ENCODE assay signal across 26 mouse cellular contexts in genomic region chr19:18106236-18106635, GRCm38 (mm10).
DNase-seq lines count a peak whose midpoint lies in the region; ATAC-seq lines count a peak whose summit lies in the region.
"Had no signal": no experiment of that assay in that cellular context is flagged by ENCODE, and none has a peak within 500 bp of the region (broad histone marks: within the 10 kb centered on the region; RNA-seq: fewer than 3 reads in every experiment).

No protein-coding gene starts in this region.

- no peak overlapping the region for H3K4me3 ChIP-seq in liver, embryonic 16.5 days (ENCODE audit: low read depth, low read length)
- H3K4me3 ChIP-seq: embryonic facial prominence, embryonic 10.5 days; embryonic facial prominence, embryonic 13.5 days; erythroblast, embryonic 14.5 days; forebrain, embryonic 12.5 days; forebrain, embryonic 15.5 days; heart, embryonic 13.5 days had no signal

- peak; percentile 7 to 55 for DNase-seq in adrenal gland, adult (ENCODE audit: inconsistent age in 2 of 2, low spot score in 1 of 2)
- DNase-seq in adrenal gland, postnatal 4 days (ENCODE audit: low spot score in 2 of 2): no peak
- DNase-seq in adrenal gland, postnatal 25 days: peak; percentile 6
- no peak for DNase-seq in adrenal gland, adult 8-10 months
- no peak for DNase-seq in liver
- DNase-seq: cerebellum, adult 11-12 months; cerebellum, adult 8-10 months; cerebellum, postnatal 10 days; cerebellum, postnatal 36 days; embryo, embryonic 11 days; gastrocnemius, postnatal 25 days; heart, adult 18-20 months; heart, postnatal 14 days; heart, postnatal 4 days had no signal

- no peak overlapping the region for H3K9ac ChIP-seq in liver, embryonic 16.5 days (ENCODE audit: low read depth, low read length)
- H3K9ac ChIP-seq: embryonic facial prominence, embryonic 13.5 days; forebrain, embryonic 12.5 days; forebrain, embryonic 15.5 days; heart, embryonic 13.5 days; hindbrain, embryonic 14.5 days had no signal

- H3K36me3 ChIP-seq in liver, embryonic 16.5 days (ENCODE audit: control insufficient read depth, insufficient read depth): no peaks in the 10 kb centered on the region
- H3K36me3 ChIP-seq: embryonic facial prominence, embryonic 10.5 days; embryonic facial prominence, embryonic 13.5 days; forebrain, embryonic 12.5 days; forebrain, embryonic 15.5 days; heart, embryonic 13.5 days had no signal

- H3K27ac ChIP-seq in liver, embryonic 16.5 days (ENCODE audit: low read length): no peak overlapping the region
- H3K27ac ChIP-seq: embryonic facial prominence, embryonic 10.5 days; embryonic facial prominence, embryonic 13.5 days; forebrain, embryonic 12.5 days; forebrain, embryonic 15.5 days; heart, embryonic 13.5 days; hindbrain, embryonic 14.5 days; hindbrain, postnatal 0 days had no signal

- no peak overlapping the region for H3K4me2 ChIP-seq in liver, embryonic 16.5 days (ENCODE audit: low read depth, low read length)
- H3K4me2 ChIP-seq: embryonic facial prominence, embryonic 13.5 days; forebrain, embryonic 12.5 days; forebrain, embryonic 15.5 days; heart, embryonic 13.5 days; hindbrain, embryonic 14.5 days had no signal

- 45% methylated on average over 6 of the region's 6 CpGs for WGBS in liver, embryonic 16.5 days (ENCODE audit: insufficient replicate concordance)

- peak; percentile 53; the same call in 1 of the 2 replicates for ATAC-seq in liver, embryonic 16.5 days (ENCODE audit: low read depth)
- ATAC-seq: activated CD4-positive, CD25-positive, alpha-beta regulatory T cell, adult 4 months; forebrain, embryonic 15.5 days; hindbrain, postnatal 0 days; inflammation-experienced regulatory T-cells, adult 6 months; intestine, embryonic 16.5 days had no signal

- H3K27me3 ChIP-seq in liver, embryonic 16.5 days (ENCODE audit: control insufficient read depth, insufficient read depth, low read depth, low read length): no peaks in the 10 kb centered on the region
- H3K27me3 ChIP-seq: embryonic facial prominence, embryonic 13.5 days; forebrain, embryonic 12.5 days; forebrain, embryonic 15.5 days; heart, embryonic 13.5 days had no signal

- no peaks in the 10 kb centered on the region for H3K4me1 ChIP-seq in liver, embryonic 16.5 days (ENCODE audit: control insufficient read depth, low read depth, low read length)
- H3K4me1 ChIP-seq: embryonic facial prominence, embryonic 13.5 days; forebrain, embryonic 15.5 days had no signal

- no peaks in the 10 kb centered on the region for H3K9me3 ChIP-seq in liver, embryonic 16.5 days (replicated peaks; ENCODE audit: control insufficient read depth, low read length)
- H3K9me3 ChIP-seq: embryonic facial prominence, embryonic 10.5 days; embryonic facial prominence, embryonic 13.5 days; forebrain, embryonic 12.5 days; forebrain, embryonic 15.5 days; heart, embryonic 13.5 days had no signal

Comparison
In these comparisons a context has a peak if more than half of its experiments do, and no peak if none do; other contexts are left out.
1. DNase-seq: peak in adrenal gland, adult (2 of 2) and adrenal gland, postnatal 25 days (single experiment); none in adrenal gland, postnatal 4 days (0 of 2), adrenal gland, adult 8-10 months (single experiment) and liver (single experiment).